Mouse (Mus musculus) lung, embryonic 14.5 days (tissue): ENCODE results near the gene Tmem231. TPM values are rescaled to one million over a fixed set of nuclear protein-coding genes. Genes with fewer than 3 reads are reported as not detected.

ENCODE experiments used
- ATAC-seq: fragments of 200-750 bp; cut with Nextera tagmentation; 2 replicates; pipeline ENCODE4 v1.8.0; 2017; ENCODE audit warnings: mild to moderate bottlenecking, moderate TSS enrichment, moderate library complexity; ENCODE audit not compliant: insufficient read depth
- DNase-seq: peaks from one replicate; pipeline ENCODE4 v3.0.0-alpha.2; 2015
- H3K27ac ChIP-seq: fragments of 300-500 bp; sonication (generic); 2 replicates; pipeline ENCODE4 v1.5.1; 2014; ENCODE audit warnings: low read depth, mild to moderate bottlenecking, moderate library complexity
- H3K27me3 ChIP-seq: fragments of 300-500 bp; sonication (generic); 2 replicates; pipeline ENCODE4 v1.6.1; 2014; ENCODE audit warnings: low read length, control low read depth; ENCODE audit not compliant: insufficient read depth
- H3K36me3 ChIP-seq: fragments of 300-500 bp; sonication (generic); 2 replicates; pipeline ENCODE4 v1.6.1; 2014; ENCODE audit warnings: control low read depth; ENCODE audit not compliant: insufficient read depth
- H3K4me1 ChIP-seq: fragments of 300-500 bp; sonication (generic); 2 replicates; pipeline ENCODE4 v1.6.1; 2014; ENCODE audit warnings: antibody characterized with exemption, control low read depth; ENCODE audit not compliant: insufficient read depth
- H3K4me2 ChIP-seq: fragments of 300-500 bp; sonication (generic); 2 replicates; pipeline ENCODE4 v1.6.1; 2014; ENCODE audit warnings: mild to moderate bottlenecking
- H3K4me3 ChIP-seq: fragments of 300-500 bp; sonication (generic); 2 replicates; pipeline ENCODE4 v1.5.1; 2014; ENCODE audit warnings: low read depth, low read length
- H3K9ac ChIP-seq: fragments of 300-500 bp; sonication (generic); 2 replicates; pipeline ENCODE4 v1.6.1; 2014
- H3K9me3 ChIP-seq: fragments of 300-500 bp; sonication (generic); 2 replicates; pipeline ENCODE4 v1.6.1; 2016; ENCODE audit warnings: low read depth, low read length, control low read depth
- CTCF ChIP-seq: IDR thresholded peaks from 2 replicates; pipeline ENCODE4 v1.5.1; 2016; ENCODE audit warnings: antibody characterized with exemption, low read depth
- WGBS: fragments of 180-500 bp; shearing (Covaris S2); extraction: QIAGEN DNeasy Blood & Tissue Kit; methylation state at CpG from one replicate; pipeline ENCODE4 v1.1.7; 2014; 5-methylcytosine and 5-hydroxymethylcytosine counted together
- polyA plus RNA-seq: library from polyadenylated mRNA; unstranded; fragments of >200 nt; fragmentation: Nextera tagmentation; extraction: Ambion mirVana; gene quantifications from 2 replicates; pipeline ENCODE4 v1.2.1, GENCODE M21; 2014

Tmem231 gene
- polyA plus RNA-seq, 1 experiment from 2014 or later = 18.9 TPM

GRCm38 (mm10) chr8:111870379-111870778 is 63.3 kb downstream of the Tmem231 start:
- DNase-seq (no peak), ATAC-seq (no peak)
- TF ChIP-seq CTCF = no peak
- 80% methylated on average over 3 of the region's 3 CpGs for WGBS
- Histone ChIP-seq H3K27me3 (no peaks in the 10 kb centered on the region), H3K27ac (no peak overlapping the region), H3K4me1 (no peaks in the 10 kb centered on the region), H3K36me3 (peaks cover 13% of the 10 kb centered on the region; the same call in 1 of the 2 replicates), H3K4me2 (no peak overlapping the region), H3K4me3 (no peak overlapping the region), H3K9me3 (no peaks in the 10 kb centered on the region), H3K9ac (no peak overlapping the region)

GRCm38 (mm10) chr8:111868664-111869063 is 65.0 kb downstream of the Tmem231 start:
- H3K36me3 ChIP-seq = peaks cover 16% of the 10 kb centered on the region; the same call in 1 of the 2 replicates
- H3K4me2 ChIP-seq = no peak overlapping the region
- no peaks in the 10 kb centered on the region for H3K4me1 ChIP-seq
- ATAC-seq = no peak
- H3K27ac ChIP-seq = no peak overlapping the region
- no peaks in the 10 kb centered on the region for H3K27me3 ChIP-seq
- 35% methylated on average over 2 of the region's 2 CpGs for WGBS
- no peaks in the 10 kb centered on the region for H3K9me3 ChIP-seq
- no peak overlapping the region for H3K4me3 ChIP-seq
- H3K9ac ChIP-seq = no peak overlapping the region
- TF ChIP-seq CTCF = no peak
- DNase-seq = no peak

- H3K4me3 ChIP-seq = no peak overlapping the region
- no peak overlapping the region for H3K27ac ChIP-seq
- peak; percentile 62 for DNase-seq
- H3K9me3 ChIP-seq = no peaks in the 10 kb centered on the region
- no peak for TF ChIP-seq CTCF
- H3K9ac ChIP-seq = no peak overlapping the region
- H3K27me3 ChIP-seq = no peaks in the 10 kb centered on the region
- WGBS = 68% methylated on average over 6 of the region's 6 CpGs
- peak; percentile 56; the same call in 1 of the 2 replicates for ATAC-seq
- H3K36me3 ChIP-seq = peaks cover 16% of the 10 kb centered on the region; the same call in 1 of the 2 replicates
- no peak overlapping the region for H3K4me2 ChIP-seq
- H3K4me1 ChIP-seq = no peaks in the 10 kb centered on the region
These were observed 67.8 kb downstream of the Tmem231 start for GRCm38 (mm10) chr8:111865857-111866256.

- Histone ChIP-seq H3K27ac (no peak overlapping the region), H3K36me3 (peaks cover 16% of the 10 kb centered on the region; the same call in 1 of the 2 replicates), H3K9me3 (no peaks in the 10 kb centered on the region), H3K27me3 (no peaks in the 10 kb centered on the region), H3K4me2 (no peak overlapping the region), H3K4me3 (no peak overlapping the region), H3K9ac (no peak overlapping the region), H3K4me1 (no peaks in the 10 kb centered on the region)
- no peak for ATAC-seq
- WGBS = 72% methylated on average over 8 of the region's 8 CpGs
- DNase-seq = no peak
- TF ChIP-seq CTCF = no peak
These were observed 68.4 kb downstream of the Tmem231 start for GRCm38 (mm10) chr8:111865130-111865852.

- no peaks in the 10 kb centered on the region for H3K27me3 ChIP-seq
- no peak overlapping the region for H3K4me2 ChIP-seq
- DNase-seq (no peak), ATAC-seq (no peak)
- H3K9me3 ChIP-seq = no peaks in the 10 kb centered on the region
- H3K4me1 ChIP-seq = no peaks in the 10 kb centered on the region
- 80% methylated on average over 8 of the region's 8 CpGs for WGBS
- H3K9ac ChIP-seq = no peak overlapping the region
- H3K27ac ChIP-seq = no peak overlapping the region
- H3K4me3 ChIP-seq = no peak overlapping the region
- no peak for TF ChIP-seq CTCF
- peaks cover 12% of the 10 kb centered on the region; the same call in 1 of the 2 replicates for H3K36me3 ChIP-seq
These were observed 69.0 kb downstream of the Tmem231 start for GRCm38 (mm10) chr8:111864648-111865047.

- H3K4me1 ChIP-seq = no peaks in the 10 kb centered on the region
- ATAC-seq = no peak
- H3K27me3 ChIP-seq = no peaks in the 10 kb centered on the region
- peak overlapping the region; percentile 16; the same call in 1 of the 2 replicates for H3K27ac ChIP-seq
- H3K9me3 ChIP-seq = no peaks in the 10 kb centered on the region
- peak; percentile 26 for DNase-seq
- H3K4me2 ChIP-seq = no peak overlapping the region
- H3K36me3 ChIP-seq = peaks cover 12% of the 10 kb centered on the region; the same call in 1 of the 2 replicates
- no peak overlapping the region for H3K9ac ChIP-seq
- H3K4me3 ChIP-seq = no peak overlapping the region
- 81% methylated on average over 4 of the region's 4 CpGs for WGBS
- TF ChIP-seq CTCF = no peak
These were observed 70.4 kb downstream of the Tmem231 start for GRCm38 (mm10) chr8:111863280-111863679.

Other genes with a start within 250 kb of the Tmem231 start
- gene Ctrb1, start 242.9 kb downstream of the Tmem231 start, polyA plus RNA-seq = not detected in 2 replicates
- 54.5 and 56.3 TPM in 2 replicates for gene Bcar1, start 190.1 kb downstream of the Tmem231 start, polyA plus RNA-seq
- gene Cfdp1, start 79.6 kb downstream of the Tmem231 start, polyA plus RNA-seq = 195 and 200 TPM in 2 replicates
- gene Tmem170, start 57.1 kb downstream of the Tmem231 start, polyA plus RNA-seq = 7.0 and 7.3 TPM in 2 replicates
- gene Chst5, start 23.4 kb downstream of the Tmem231 start, polyA plus RNA-seq = 5.3 and 6.6 TPM in 2 replicates
- 147 and 163 TPM in 2 replicates for gene Gabarapl2, start 6.8 kb upstream of the Tmem231 start, polyA plus RNA-seq
- 8.7 and 9.8 TPM in 2 replicates for gene Adat1, start 58.4 kb upstream of the Tmem231 start, polyA plus RNA-seq
- gene Kars, start 77.4 kb upstream of the Tmem231 start, polyA plus RNA-seq = 227 and 229 TPM in 2 replicates
- gene Terf2ip, start 77.5 kb upstream of the Tmem231 start, polyA plus RNA-seq = 22.8 and 25.0 TPM in 2 replicates
- 0.42 TPM in 1 of 2 replicates, not detected in the other for gene Gm6793, start 81.2 kb upstream of the Tmem231 start, polyA plus RNA-seq